Comparison of ENCODE assay signal across 8 mouse cellular contexts in the genomic region with DNA sequence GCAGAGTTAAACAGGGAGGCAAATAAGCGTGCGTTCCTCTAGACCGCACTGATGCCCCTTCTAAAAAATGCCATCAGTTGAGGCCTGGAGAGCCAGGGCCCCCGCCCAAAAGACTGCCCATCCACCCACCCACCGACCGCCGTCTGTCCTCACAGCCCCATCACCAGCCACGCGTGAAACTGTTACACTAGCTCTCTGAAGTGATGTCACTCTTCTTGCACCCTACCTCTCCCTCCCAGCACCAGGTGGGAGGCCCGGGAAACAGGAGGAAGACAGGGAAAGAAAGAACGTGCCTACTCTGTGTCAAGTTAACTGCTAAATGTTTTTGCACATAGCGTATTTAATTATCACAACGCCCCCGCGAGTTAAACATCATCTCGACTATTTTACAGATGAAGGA. TPM values are rescaled to one million over a fixed set of nuclear protein-coding genes. Genes with fewer than 3 reads are reported as not detected.
DNase-seq lines count a peak whose midpoint lies in the region; ATAC-seq and TF ChIP-seq lines count a peak whose summit lies in the region.

No protein-coding gene starts in this region.

- peaks cover 53% of the 10 kb centered on the region for H3K27me3 ChIP-seq in heart, embryonic 10.5 days (ENCODE audit: insufficient read depth, poor library complexity, severe bottlenecking)
- H3K27me3 ChIP-seq in G1E (ENCODE audit: insufficient read depth, low read length): peaks cover 6% of the 10 kb centered on the region; the same call in 1 of the 2 replicates
- peaks cover 18% of the 10 kb centered on the region for H3K27me3 ChIP-seq in midbrain, embryonic 12.5 days

- no peak for ATAC-seq in G1E (ENCODE audit: extremely low read depth, insufficient number of reproducible peaks, low FRiP score, poor library complexity, severe bottlenecking)
- no peak; the same call in 1 of the 2 replicates for ATAC-seq in midbrain, embryonic 12.5 days (ENCODE audit: low FRiP score, low read depth)

- H3K9ac ChIP-seq in midbrain, embryonic 12.5 days (replicated peaks): peak overlapping the region; percentile 99; the same call in 1 of the 2 replicates

- H3K9me3 ChIP-seq in heart, embryonic 10.5 days: no peaks in the 10 kb centered on the region
- no peaks in the 10 kb centered on the region for H3K9me3 ChIP-seq in G1E (replicated peaks)
- no peaks in the 10 kb centered on the region for H3K9me3 ChIP-seq in midbrain, embryonic 12.5 days

- peak overlapping the region; percentile 64 for H3K4me2 ChIP-seq in midbrain, embryonic 12.5 days (replicated peaks)

- intact Hi-C loops in heart, postnatal 36 days (cut with DNase I): loop anchor here (2.0 kb wide), 1 partner anchor 90 kb away; no protein-coding TSS in a partner anchor

- peak overlapping the region; percentile 94 for H3K4me3 ChIP-seq in heart, embryonic 10.5 days
- peak overlapping the region; percentile 91 for H3K4me3 ChIP-seq in G1E (ENCODE audit: low read depth, low read length)
- H3K4me3 ChIP-seq in midbrain, embryonic 12.5 days: peak overlapping the region; percentile 99

- H3K27ac ChIP-seq in heart, embryonic 10.5 days: peak overlapping the region; percentile 96
- H3K27ac ChIP-seq in midbrain, embryonic 12.5 days (replicated peaks): peak overlapping the region; percentile 91; the same call in 1 of the 2 replicates

- 11% methylated on average over 16 of the region's 16 CpGs for WGBS in heart, embryonic 10.5 days
- WGBS in midbrain, embryonic 12.5 days: 13% methylated on average over 16 of the region's 16 CpGs

- no peak for TF ChIP-seq CTCF in G1E (IDR thresholded peaks at IDR 0.05; ENCODE audit: low read depth, low read length)

- peaks cover 7% of the 10 kb centered on the region; the same call in 1 of the 2 replicates for H3K36me3 ChIP-seq in heart, embryonic 10.5 days
- peaks cover 11% of the 10 kb centered on the region for H3K36me3 ChIP-seq in G1E (replicated peaks)
- peaks cover 3% of the 10 kb centered on the region; the same call in 1 of the 2 replicates for H3K36me3 ChIP-seq in midbrain, embryonic 12.5 days

- DNase-seq in heart, embryonic 10.5 days (ENCODE audit: low spot score): no peak
- no peak for DNase-seq in heart, postnatal 36 days
- no peak for DNase-seq in G1E (ENCODE audit: low spot score)
- peak; percentile 32 to 33 for DNase-seq in frontal cortex, postnatal 10 days (ENCODE audit: low spot score in 2 of 2)
- DNase-seq in left cerebral cortex, adult 11 months (ENCODE audit: low spot score): peak; percentile 26
- no peak for DNase-seq in T-cell, adult 2 months (ENCODE audit: low spot score)
- no peak for DNase-seq in adrenal gland, adult 8-10 months

- peaks cover 11% of the 10 kb centered on the region for H3K4me1 ChIP-seq in heart, embryonic 10.5 days
- peaks cover 21% of the 10 kb centered on the region for H3K4me1 ChIP-seq in G1E (ENCODE audit: insufficient read depth, low read depth, low read length)
- H3K4me1 ChIP-seq in midbrain, embryonic 12.5 days: peaks cover 6% of the 10 kb centered on the region

RNA-seq across cellular contexts. Expression of gene Kras, which starts 0.8 kb away (rescaled TPM):
- polyA plus RNA-seq in heart, embryonic 10.5 days (2016; fragmentation: Nextera tagmentation; extraction: Ambion mirVana): 45.2 and 70.6 TPM in 2 replicates
- 10 to 100 TPM; 29.2 to 32.5 TPM for total RNA-seq in heart, postnatal 36 days (2021)
- total RNA-seq in G1E (2014; fragmentation: Nextera tagmentation) (44.8 and 52.3 TPM in 2 replicates), G1E (2017) (14.5 and 15.8 TPM in 2 replicates)
- 27.2 and 45.7 TPM in 2 replicates for polyA plus RNA-seq in G1E (2012)
- 117 and 121 TPM in 2 replicates for polyA plus RNA-seq in midbrain, embryonic 12.5 days (2016; fragmentation: Nextera tagmentation; extraction: Ambion mirVana)
- total RNA-seq in adrenal gland, adult 8-10 months (2022): 10 to 100 TPM; 31.4 to 44.2 (median 42.8) TPM

RNA-seq across cellular contexts. Expression of gene Etfrf1, which starts 39.9 kb away (rescaled TPM):
- 53.3 and 57.3 TPM in 2 replicates for polyA plus RNA-seq in heart, embryonic 10.5 days (2016; fragmentation: Nextera tagmentation; extraction: Ambion mirVana)
- total RNA-seq in heart, postnatal 36 days (2021): 100 to 1,000 TPM; 103 to 119 TPM
- total RNA-seq in G1E (2014; fragmentation: Nextera tagmentation) (22.2 and 25.6 TPM in 2 replicates), G1E (2017) (39.0 and 47.8 TPM in 2 replicates)
- polyA plus RNA-seq in G1E (2012): 1.1 and 1.5 TPM in 2 replicates
- 39.4 and 41.0 TPM in 2 replicates for polyA plus RNA-seq in midbrain, embryonic 12.5 days (2016; fragmentation: Nextera tagmentation; extraction: Ambion mirVana)
- total RNA-seq in adrenal gland, adult 8-10 months (2022): 100 to 1,000 TPM in 2 of 4 experiments, 10 to 100 TPM in 2; 60.3 to 150 (median 110) TPM

RNA-seq across cellular contexts. Expression of gene Casc1, which starts 40.0 kb away (rescaled TPM):
- 0.38 and 0.45 TPM in 2 replicates for polyA plus RNA-seq in heart, embryonic 10.5 days (2016; fragmentation: Nextera tagmentation; extraction: Ambion mirVana)
- total RNA-seq in heart, postnatal 36 days (2021): 1 to 10 TPM; 1.1 to 1.4 TPM
- total RNA-seq in G1E (2014; fragmentation: Nextera tagmentation) (0.60 and 1.1 TPM in 2 replicates), G1E (2017) (0.71 and 0.76 TPM in 2 replicates)
- not detected in 2 replicates for polyA plus RNA-seq in G1E (2012)
- 0.70 and 0.88 TPM in 2 replicates for polyA plus RNA-seq in midbrain, embryonic 12.5 days (2016; fragmentation: Nextera tagmentation; extraction: Ambion mirVana)
- total RNA-seq in adrenal gland, adult 8-10 months (2022): 1 to 10 TPM in 1 of 4 experiments, under 1 TPM in 3; 0.32 to 1.0 (median 0.55) TPM

Comparison
In these comparisons a context has a peak if more than half of its experiments do, and no peak if none do; other contexts are left out.
1. DNase-seq: peak in frontal cortex, postnatal 10 days (2 of 2) and left cerebral cortex, adult 11 months (single experiment); none in heart, embryonic 10.5 days (single experiment), heart, postnatal 36 days (0 of 2), G1E (single experiment), T-cell, adult 2 months (single experiment) and adrenal gland, adult 8-10 months (single experiment).
2. Peak in every context shown above with its lines, with median percentiles within 50 percentile points of each other: H3K4me3 ChIP-seq.